Mouse (Mus musculus): ENCODE measurements around the gene Robo1. TPM values are rescaled to one million over a fixed set of nuclear protein-coding genes. Genes with fewer than 3 reads are reported as not detected.
A peak's percentile ranks its signal among the peaks of the same experiment; 100 is the strongest.
"Not testable (repeated sequence)": the region's sequence is repeated elsewhere in the genome, so short reads cannot be mapped to it uniquely, and the experiment has no call there.

The Robo1 gene
- polyA plus RNA-seq, 1 experiment from 2014 or later, result 18.2 TPM

GRCm38 (mm10) chr16:72465696-72466095 is 157.6 kb downstream of the Robo1 start:
- WGBS, result 85% methylated on average over 3 of the region's 3 CpGs
- no peak overlapping the region for H3K9ac ChIP-seq
- H3K4me2 ChIP-seq (replicated peaks), result no peak overlapping the region
- no peak for ATAC-seq
- H3K27ac ChIP-seq, result no peak overlapping the region
- no peaks in the 10 kb centered on the region for H3K36me3 ChIP-seq
- no peaks in the 10 kb centered on the region for H3K9me3 ChIP-seq
- H3K27me3 ChIP-seq (replicated peaks), result no peaks in the 10 kb centered on the region
- H3K4me3 ChIP-seq (replicated peaks), result no peak overlapping the region
- H3K4me1 ChIP-seq (replicated peaks), result no peaks in the 10 kb centered on the region

- no peaks in the 10 kb centered on the region for H3K36me3 ChIP-seq
- H3K4me2 ChIP-seq (replicated peaks), result no peak overlapping the region
- H3K9me3 ChIP-seq, result no peaks in the 10 kb centered on the region
- peak; percentile 39; the same call in 1 of the 2 replicates for ATAC-seq
- H3K27me3 ChIP-seq (replicated peaks), result no peaks in the 10 kb centered on the region
- H3K4me1 ChIP-seq (replicated peaks), result no peaks in the 10 kb centered on the region
- no peak overlapping the region for H3K27ac ChIP-seq
- no peak overlapping the region for H3K4me3 ChIP-seq (replicated peaks)
- H3K9ac ChIP-seq, result no peak overlapping the region
- WGBS, result 38% methylated on average over 2 of the region's 2 CpGs
Observed at GRCm38 (mm10) chr16:72470037-72470673, 162.0 kb downstream of the Robo1 start.

- Histone ChIP-seq H3K9ac (no peak overlapping the region), H3K4me3 (replicated peaks) (no peak overlapping the region), H3K9me3 (no peaks in the 10 kb centered on the region), H3K27me3 (replicated peaks) (no peaks in the 10 kb centered on the region), H3K4me1 (replicated peaks) (no peaks in the 10 kb centered on the region), H3K4me2 (replicated peaks) (no peak overlapping the region), H3K36me3 (no peaks in the 10 kb centered on the region), H3K27ac (no peak overlapping the region)
- ATAC-seq, result no peak
- 61% methylated on average over 6 of the region's 6 CpGs for WGBS
Observed at GRCm38 (mm10) chr16:72510716-72511199, 202.7 kb downstream of the Robo1 start.

- H3K36me3 ChIP-seq, result no peaks in the 10 kb centered on the region
- no peak overlapping the region for H3K9ac ChIP-seq
- no peaks in the 10 kb centered on the region for H3K4me1 ChIP-seq (replicated peaks)
- 83% methylated on average over 2 of the region's 2 CpGs for WGBS
- no peaks in the 10 kb centered on the region for H3K27me3 ChIP-seq (replicated peaks)
- no peak overlapping the region for H3K4me2 ChIP-seq (replicated peaks)
- ATAC-seq, result no peak
- no peak overlapping the region for H3K27ac ChIP-seq
- H3K4me3 ChIP-seq (replicated peaks), result no peak overlapping the region
- H3K9me3 ChIP-seq, result no peaks in the 10 kb centered on the region
Observed at GRCm38 (mm10) chr16:72531337-72531736, 223.2 kb downstream of the Robo1 start.

- H3K4me1 ChIP-seq (replicated peaks), result no peaks in the 10 kb centered on the region
- H3K4me2 ChIP-seq (replicated peaks), result no peak overlapping the region
- no peak for ATAC-seq
- H3K4me3 ChIP-seq (replicated peaks), result no peak overlapping the region
- H3K36me3 ChIP-seq, result no peaks in the 10 kb centered on the region
- WGBS, result 82% methylated on average over 4 of the region's 4 CpGs
- no peak overlapping the region for H3K27ac ChIP-seq
- H3K27me3 ChIP-seq (replicated peaks), result no peaks in the 10 kb centered on the region
- no peak overlapping the region for H3K9ac ChIP-seq
- no peaks in the 10 kb centered on the region for H3K9me3 ChIP-seq
Observed at GRCm38 (mm10) chr16:72533900-72534571, 225.9 kb downstream of the Robo1 start.

GRCm38 (mm10) chr16:72538171-72538570 is 230.1 kb downstream of the Robo1 start:
- Histone ChIP-seq H3K27me3 (replicated peaks) (no peaks in the 10 kb centered on the region), H3K9me3 (no peaks in the 10 kb centered on the region), H3K4me3 (replicated peaks) (no peak overlapping the region), H3K27ac (no peak overlapping the region), H3K9ac (no peak overlapping the region), H3K4me1 (replicated peaks) (no peaks in the 10 kb centered on the region), H3K4me2 (replicated peaks) (no peak overlapping the region), H3K36me3 (no peaks in the 10 kb centered on the region)
- 55% methylated on average over 3 of the region's 3 CpGs for WGBS
- ATAC-seq, result no peak

- Histone ChIP-seq H3K4me1 (replicated peaks) (no peaks in the 10 kb centered on the region), H3K4me2 (replicated peaks) (no peak overlapping the region), H3K36me3 (no peaks in the 10 kb centered on the region), H3K9ac (no peak overlapping the region), H3K27ac (no peak overlapping the region), H3K4me3 (replicated peaks) (no peak overlapping the region), H3K9me3 (no peaks in the 10 kb centered on the region), H3K27me3 (replicated peaks) (no peaks in the 10 kb centered on the region)
- ATAC-seq, result peak; percentile 73
- WGBS, result 50% methylated on average over 3 of the region's 3 CpGs
Observed at GRCm38 (mm10) chr16:72543928-72544327, 235.8 kb downstream of the Robo1 start.

- Histone ChIP-seq H3K36me3 (no peaks in the 10 kb centered on the region), H3K4me3 (replicated peaks) (no peak overlapping the region), H3K27ac (no peak overlapping the region), H3K27me3 (replicated peaks) (no peaks in the 10 kb centered on the region), H3K4me2 (replicated peaks) (no peak overlapping the region), H3K9ac (no peak overlapping the region), H3K4me1 (replicated peaks) (no peaks in the 10 kb centered on the region), H3K9me3 (no peaks in the 10 kb centered on the region)
- 77% methylated on average over 2 of the region's 2 CpGs for WGBS
- no peak for ATAC-seq
Observed at GRCm38 (mm10) chr16:72544950-72545349, 236.8 kb downstream of the Robo1 start.

GRCm38 (mm10) chr16:72551672-72552243 is 243.7 kb downstream of the Robo1 start:
- Histone ChIP-seq H3K4me1 (replicated peaks) (no peaks in the 10 kb centered on the region), H3K27me3 (replicated peaks) (no peaks in the 10 kb centered on the region), H3K9ac (no peak overlapping the region), H3K4me2 (replicated peaks) (no peak overlapping the region), H3K36me3 (no peaks in the 10 kb centered on the region), H3K9me3 (no peaks in the 10 kb centered on the region), H3K4me3 (replicated peaks) (no peak overlapping the region), H3K27ac (no peak overlapping the region)
- ATAC-seq, result no peak
- 82% methylated on average over 8 of the region's 8 CpGs for WGBS

GRCm38 (mm10) chr16:72553713-72554112 is 245.6 kb downstream of the Robo1 start:
- WGBS, result 59% methylated on average over 5 of the region's 5 CpGs
- H3K27ac ChIP-seq, result no peak overlapping the region
- H3K4me2 ChIP-seq (replicated peaks), result no peak overlapping the region
- H3K9me3 ChIP-seq, result no peaks in the 10 kb centered on the region
- H3K27me3 ChIP-seq (replicated peaks), result no peaks in the 10 kb centered on the region
- H3K9ac ChIP-seq, result no peak overlapping the region
- H3K36me3 ChIP-seq, result no peaks in the 10 kb centered on the region
- no peak overlapping the region for H3K4me3 ChIP-seq (replicated peaks)
- H3K4me1 ChIP-seq (replicated peaks), result no peaks in the 10 kb centered on the region
- ATAC-seq, result no peak

- not testable (repeated sequence) for ATAC-seq; H3K4me3 ChIP-seq (replicated peaks); H3K4me2 ChIP-seq (replicated peaks); H3K4me1 ChIP-seq (replicated peaks); H3K9ac ChIP-seq; H3K27ac ChIP-seq; H3K27me3 ChIP-seq (replicated peaks); H3K36me3 ChIP-seq; H3K9me3 ChIP-seq
- 59% methylated on average over 2 of the region's 2 CpGs for WGBS
Observed at GRCm38 (mm10) chr16:72562149-72562548, 254.0 kb downstream of the Robo1 start.

GRCm38 (mm10) chr16:72563196-72563963 is 255.3 kb downstream of the Robo1 start:
- Histone ChIP-seq H3K4me2 (replicated peaks) (no peak overlapping the region), H3K4me1 (replicated peaks) (no peaks in the 10 kb centered on the region), H3K27ac (no peak overlapping the region), H3K4me3 (replicated peaks) (no peak overlapping the region), H3K27me3 (replicated peaks) (no peaks in the 10 kb centered on the region), H3K9ac (no peak overlapping the region), H3K9me3 (no peaks in the 10 kb centered on the region), H3K36me3 (no peaks in the 10 kb centered on the region)
- ATAC-seq, result no peak
- 26% methylated on average over 15 of the region's 15 CpGs for WGBS
